Mouse (Mus musculus) stomach, postnatal 0 days (tissue): ENCODE results near the gene Esr1.

Source experiments
- CTCF ChIP-seq: IDR thresholded peaks from 2 replicates; pipeline ENCODE4 v1.5.1; 2016; ENCODE audit warnings: antibody characterized with exemption, low read depth, mild to moderate bottlenecking, moderate library complexity
- EP300 ChIP-seq: optimal IDR thresholded peaks from 2 replicates; pipeline ENCODE3; 2016; ENCODE audit warnings: antibody characterized with exemption

DNA sequence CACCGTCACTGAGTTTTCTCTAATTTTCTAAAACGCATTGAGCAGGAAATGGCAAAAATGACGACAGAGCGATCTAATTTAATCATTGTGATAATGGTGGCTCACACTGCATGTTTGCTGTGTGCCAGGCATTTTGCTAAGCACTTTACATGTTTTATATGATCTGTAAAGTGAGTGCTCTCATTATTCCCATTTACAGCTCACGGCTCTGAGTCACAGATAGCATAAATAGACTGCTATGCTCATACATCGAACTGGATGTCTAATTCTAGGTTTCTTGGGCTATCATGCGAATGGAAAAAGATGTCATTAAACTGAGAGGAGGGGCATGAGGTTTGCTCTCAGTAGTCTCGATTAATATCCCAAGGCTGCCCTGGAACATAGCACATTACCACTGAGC is 274.6 kb downstream of the Esr1 start:
- TF ChIP-seq EP300 (no peak), CTCF (no peak)
